Mouse (Mus musculus) cerebellum, adult 2 months (tissue): ENCODE results near the gene Prnd.

Experiments used
- CTCF ChIP-seq: fragments of 200-500 bp; IDR thresholded peaks from 2 replicates; pipeline ENCODE4 v1.5.1; 2011; ENCODE audit warnings: low read depth, mild to moderate bottlenecking, control low read depth, low read length, moderate library complexity, borderline replicate concordance; ENCODE audit not compliant: insufficient read depth
- POLR2A ChIP-seq: fragments of 200-500 bp; IDR thresholded peaks from 2 replicates; pipeline ENCODE4 v1.6.1; 2011; ENCODE audit warnings: low read length, control low read depth, borderline replicate concordance; ENCODE audit not compliant: insufficient read depth

GRCm38 (mm10) chr2:131912526-131913258, 38.0 kb upstream of the Prnd start:
- TF ChIP-seq CTCF (no peak), POLR2A (no peak)
